Mouse (Mus musculus): ENCODE results near the gene Rabgef1. TPM values are rescaled to one million over a fixed set of nuclear protein-coding genes. Genes with fewer than 3 reads are reported as not detected.
A peak's percentile ranks its signal among the peaks of the same experiment; 100 is the strongest.

Gene Rabgef1
- polyA plus RNA-seq, 1 experiment from 2014 or later, result 28.6 TPM

GRCm38 (mm10) chr5:130163670-130164069, 7.9 kb upstream of the Rabgef1 start:
- Histone ChIP-seq H3K4me2 (replicated peaks; ENCODE audit: low read depth, low read length) (no peak overlapping the region), H3K9me3 (ENCODE audit: control insufficient read depth, low read length) (no peaks in the 10 kb centered on the region), H3K9ac (ENCODE audit: low read depth, low read length) (no peak overlapping the region), H3K36me3 (ENCODE audit: control insufficient read depth, insufficient read depth, low read length) (no peaks in the 10 kb centered on the region), H3K27ac (ENCODE audit: low read depth, low read length) (no peak overlapping the region), H3K4me3 (ENCODE audit: low read depth, low read length) (no peak overlapping the region), H3K27me3 (ENCODE audit: control insufficient read depth, insufficient read depth, low read length) (no peaks in the 10 kb centered on the region), H3K4me1 (replicated peaks; ENCODE audit: control insufficient read depth, insufficient read depth, low read length) (no peaks in the 10 kb centered on the region)
- DNase-seq (ENCODE audit: low spot score), result peak; percentile 85
- ATAC-seq (ENCODE audit: low FRiP score), result no peak
- WGBS, result 6% methylated on average over 7 of the region's 7 CpGs

DNA sequence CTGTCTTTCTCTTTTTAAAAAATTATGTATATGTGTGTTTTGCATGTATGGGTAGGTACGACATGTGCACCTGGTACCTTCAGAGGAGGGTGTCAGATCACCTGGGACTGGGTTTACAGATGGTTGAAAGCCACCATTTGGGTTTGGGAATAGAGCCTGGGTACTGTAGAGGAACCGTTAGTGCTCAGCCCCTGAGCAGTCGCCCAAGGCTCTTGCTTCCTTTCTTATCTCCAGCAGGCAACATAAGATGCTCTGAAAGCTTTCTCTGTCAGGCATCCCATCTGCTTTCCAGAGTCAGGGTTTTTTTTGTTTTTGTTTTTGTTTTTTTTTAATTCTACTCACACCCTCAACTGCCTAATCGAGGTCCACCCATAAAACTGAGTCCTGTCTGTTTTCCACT, 6.4 kb upstream of the Rabgef1 start:
- H3K27me3 ChIP-seq (ENCODE audit: control insufficient read depth, insufficient read depth, low read length), result no peaks in the 10 kb centered on the region
- no peak for ATAC-seq (ENCODE audit: low FRiP score)
- WGBS, result 89% methylated on average over 4 of the region's 4 CpGs

GRCm38 (mm10) chr5:130169109-130169508, 2.5 kb upstream of the Rabgef1 start:
- Histone ChIP-seq H3K4me2 (replicated peaks; ENCODE audit: low read depth, low read length) (no peak overlapping the region), H3K4me3 (ENCODE audit: low read depth, low read length) (no peak overlapping the region), H3K27ac (ENCODE audit: low read depth, low read length) (no peak overlapping the region), H3K36me3 (ENCODE audit: control insufficient read depth, insufficient read depth, low read length) (no peaks in the 10 kb centered on the region), H3K9ac (ENCODE audit: low read depth, low read length) (no peak overlapping the region), H3K9me3 (ENCODE audit: control insufficient read depth, low read length) (no peaks in the 10 kb centered on the region), H3K27me3 (ENCODE audit: control insufficient read depth, insufficient read depth, low read length) (no peaks in the 10 kb centered on the region), H3K4me1 (replicated peaks; ENCODE audit: control insufficient read depth, insufficient read depth, low read length) (0 out of 2 replicates have a peak, but pooled peaks cover 4% of the 10 kb centered on the region)
- 72% methylated on average over 6 of the region's 6 CpGs for WGBS
- no peak for ATAC-seq (ENCODE audit: low FRiP score)
- DNase-seq (ENCODE audit: low spot score), result no peak

More for the DNA sequence above, 6.4 kb upstream of the Rabgef1 start:
- no peak for DNase-seq (ENCODE audit: low spot score)
- Histone ChIP-seq H3K9me3 (ENCODE audit: control insufficient read depth, low read length) (no peaks in the 10 kb centered on the region), H3K4me1 (replicated peaks; ENCODE audit: control insufficient read depth, insufficient read depth, low read length) (no peaks in the 10 kb centered on the region), H3K9ac (ENCODE audit: low read depth, low read length) (no peak overlapping the region), H3K27ac (ENCODE audit: low read depth, low read length) (no peak overlapping the region), H3K36me3 (ENCODE audit: control insufficient read depth, insufficient read depth, low read length) (no peaks in the 10 kb centered on the region), H3K4me3 (ENCODE audit: low read depth, low read length) (no peak overlapping the region), H3K4me2 (replicated peaks; ENCODE audit: low read depth, low read length) (no peak overlapping the region)

DNA sequence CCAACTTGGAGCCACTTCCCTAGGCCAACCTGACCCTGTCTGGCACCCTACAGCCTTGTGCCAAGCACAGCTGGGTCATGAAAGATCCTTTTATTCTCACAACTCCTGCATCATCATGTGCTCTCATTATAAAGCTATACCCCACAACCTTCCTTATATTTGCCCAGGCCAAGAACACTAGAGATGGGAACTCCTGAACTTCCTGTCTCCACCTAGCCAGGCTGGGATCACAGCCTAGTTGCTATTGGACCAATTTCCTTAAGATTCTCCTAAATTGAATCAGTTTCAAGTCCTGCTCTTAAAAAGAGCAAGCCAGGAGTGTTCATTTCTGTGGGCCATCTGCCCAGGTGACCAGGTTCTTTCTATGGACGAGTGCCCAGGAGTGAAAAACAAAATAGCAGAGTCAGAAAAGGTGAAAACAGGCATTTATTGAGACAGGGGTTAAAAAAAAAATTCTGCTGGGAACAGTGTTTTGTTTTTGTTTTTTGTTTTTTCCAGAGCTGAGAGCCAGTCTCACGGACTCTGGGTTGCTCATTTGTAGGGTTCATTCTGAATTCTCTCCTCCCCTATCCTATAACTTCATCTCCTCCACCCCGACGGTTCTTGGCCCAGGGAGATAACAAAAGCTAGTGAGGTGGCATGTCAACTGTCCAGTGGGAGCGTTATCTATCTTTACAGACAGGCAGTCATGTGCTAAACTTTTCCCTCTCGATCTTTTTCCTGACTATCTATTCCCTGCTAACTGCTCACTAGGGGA, 754 bp upstream of the Rabgef1 start:
- Histone ChIP-seq H3K27ac (ENCODE audit: low read depth, low read length) (peak overlapping the region; percentile 76), H3K9ac (ENCODE audit: low read depth, low read length) (peak overlapping the region; percentile 80), H3K4me1 (replicated peaks; ENCODE audit: control insufficient read depth, insufficient read depth, low read length) (0 out of 2 replicates have a peak, but pooled peaks cover 4% of the 10 kb centered on the region), H3K27me3 (ENCODE audit: control insufficient read depth, insufficient read depth, low read length) (no peaks in the 10 kb centered on the region), H3K36me3 (ENCODE audit: control insufficient read depth, insufficient read depth, low read length) (no peaks in the 10 kb centered on the region), H3K4me2 (replicated peaks; ENCODE audit: low read depth, low read length) (peak overlapping the region; percentile 67), H3K9me3 (ENCODE audit: control insufficient read depth, low read length) (no peaks in the 10 kb centered on the region), H3K4me3 (ENCODE audit: low read depth, low read length) (peak overlapping the region; percentile 93)
- WGBS, result 15% methylated on average over 6 of the region's 6 CpGs
- DNase-seq (ENCODE audit: low spot score) (no peak), ATAC-seq (ENCODE audit: low FRiP score) (peak; percentile 44)

GRCm38 (mm10) chr5:130171956-130172601, 481 bp downstream of the Rabgef1 start:
- Histone ChIP-seq H3K4me1 (replicated peaks; ENCODE audit: control insufficient read depth, insufficient read depth, low read length) (0 out of 2 replicates have a peak, but pooled peaks cover 4% of the 10 kb centered on the region), H3K4me2 (replicated peaks; ENCODE audit: low read depth, low read length) (peak overlapping the region; percentile 74), H3K9me3 (ENCODE audit: control insufficient read depth, low read length) (no peaks in the 10 kb centered on the region), H3K27me3 (ENCODE audit: control insufficient read depth, insufficient read depth, low read length) (no peaks in the 10 kb centered on the region), H3K27ac (ENCODE audit: low read depth, low read length) (peak overlapping the region; percentile 76), H3K36me3 (ENCODE audit: control insufficient read depth, insufficient read depth, low read length) (no peaks in the 10 kb centered on the region), H3K4me3 (ENCODE audit: low read depth, low read length) (peak overlapping the region; percentile 93), H3K9ac (ENCODE audit: low read depth, low read length) (peak overlapping the region; percentile 88)
- peak; percentile 60 for ATAC-seq (ENCODE audit: low FRiP score)
- DNase-seq (ENCODE audit: low spot score), result no peak
- 1% methylated on average over 41 of the region's 46 CpGs for WGBS

- Histone ChIP-seq H3K27ac (ENCODE audit: low read depth, low read length) (no peak overlapping the region), H3K4me2 (replicated peaks; ENCODE audit: low read depth, low read length) (no peak overlapping the region), H3K9me3 (ENCODE audit: control insufficient read depth, low read length) (no peaks in the 10 kb centered on the region), H3K36me3 (ENCODE audit: control insufficient read depth, insufficient read depth, low read length) (no peaks in the 10 kb centered on the region), H3K4me1 (replicated peaks; ENCODE audit: control insufficient read depth, insufficient read depth, low read length) (0 out of 2 replicates have a peak, but pooled peaks cover 4% of the 10 kb centered on the region), H3K9ac (ENCODE audit: low read depth, low read length) (no peak overlapping the region), H3K27me3 (ENCODE audit: control insufficient read depth, insufficient read depth, low read length) (no peaks in the 10 kb centered on the region), H3K4me3 (ENCODE audit: low read depth, low read length) (no peak overlapping the region)
- ATAC-seq (ENCODE audit: low FRiP score) (no peak), DNase-seq (ENCODE audit: low spot score) (no peak)
- WGBS, result 85% methylated on average over 4 of the region's 4 CpGs
Measured at GRCm38 (mm10) chr5:130173012-130173411, 1.4 kb downstream of the Rabgef1 start.

DNA sequence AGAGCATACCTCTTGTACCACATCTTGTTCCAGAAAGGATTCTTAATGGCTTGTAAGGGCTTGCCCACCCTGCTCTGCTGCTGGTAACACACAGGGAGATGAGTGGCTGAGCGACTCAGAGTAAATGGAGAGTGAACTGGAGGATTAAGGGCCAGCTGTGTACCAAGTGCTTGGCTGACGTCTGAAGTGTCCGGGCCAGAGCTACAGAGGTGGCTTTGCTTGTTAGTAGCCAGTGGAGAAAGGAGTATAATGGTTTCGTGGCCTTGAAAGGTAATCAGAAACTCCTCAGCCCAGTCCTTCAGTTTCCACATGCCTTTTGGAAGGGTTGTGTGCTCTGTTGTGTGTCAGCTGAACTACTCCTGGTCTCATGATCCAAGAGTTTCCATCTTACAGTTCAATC, 6.3 kb downstream of the Rabgef1 start:
- H3K4me1 ChIP-seq (replicated peaks; ENCODE audit: control insufficient read depth, insufficient read depth, low read length), result no peaks in the 10 kb centered on the region
- no peaks in the 10 kb centered on the region for H3K27me3 ChIP-seq (ENCODE audit: control insufficient read depth, insufficient read depth, low read length)
- H3K9ac ChIP-seq (ENCODE audit: low read depth, low read length), result no peak overlapping the region
- no peak overlapping the region for H3K27ac ChIP-seq (ENCODE audit: low read depth, low read length)
- 73% methylated on average over 4 of the region's 4 CpGs for WGBS
- H3K4me2 ChIP-seq (replicated peaks; ENCODE audit: low read depth, low read length), result no peak overlapping the region
- no peak for DNase-seq (ENCODE audit: low spot score)
- H3K4me3 ChIP-seq (ENCODE audit: low read depth, low read length), result no peak overlapping the region
- ATAC-seq (ENCODE audit: low FRiP score), result no peak
- no peaks in the 10 kb centered on the region for H3K9me3 ChIP-seq (ENCODE audit: control insufficient read depth, low read length)
- H3K36me3 ChIP-seq (ENCODE audit: control insufficient read depth, insufficient read depth, low read length), result no peaks in the 10 kb centered on the region

DNA sequence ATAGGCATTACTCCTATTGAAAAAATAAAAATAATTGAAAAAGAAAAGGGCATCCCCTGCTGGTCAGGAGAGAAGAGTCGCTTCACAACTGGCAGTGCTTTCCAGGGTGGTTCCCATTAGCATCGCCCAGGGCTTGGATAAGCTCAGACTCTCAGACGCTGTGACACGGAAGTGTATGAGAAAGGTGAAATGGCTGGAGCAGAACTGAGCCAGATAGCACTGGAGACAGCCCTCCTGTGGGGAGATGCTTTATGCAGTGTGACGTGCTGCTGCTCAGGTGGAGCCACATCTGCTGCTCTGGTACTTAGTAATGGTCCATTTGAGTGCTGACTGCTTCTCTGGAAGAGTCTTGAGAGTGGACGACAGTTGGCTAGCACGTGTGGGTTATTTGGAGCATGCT, 8.8 kb downstream of the Rabgef1 start:
- ATAC-seq (ENCODE audit: low FRiP score) (no peak), DNase-seq (ENCODE audit: low spot score) (no peak)
- Histone ChIP-seq H3K36me3 (ENCODE audit: control insufficient read depth, insufficient read depth, low read length) (no peaks in the 10 kb centered on the region), H3K9me3 (ENCODE audit: control insufficient read depth, low read length) (no peaks in the 10 kb centered on the region), H3K4me2 (replicated peaks; ENCODE audit: low read depth, low read length) (no peak overlapping the region), H3K27ac (ENCODE audit: low read depth, low read length) (no peak overlapping the region), H3K27me3 (ENCODE audit: control insufficient read depth, insufficient read depth, low read length) (no peaks in the 10 kb centered on the region), H3K4me1 (replicated peaks; ENCODE audit: control insufficient read depth, insufficient read depth, low read length) (no peaks in the 10 kb centered on the region), H3K4me3 (ENCODE audit: low read depth, low read length) (no peak overlapping the region), H3K9ac (ENCODE audit: low read depth, low read length) (no peak overlapping the region)
- 73% methylated on average over 7 of the region's 7 CpGs for WGBS

Measured in hindbrain, embryonic 11.5 days (tissue).